Mouse (Mus musculus) T-helper 17 cell (primary cell): ENCODE measurements around the gene Tppp2.

Experiments
- in situ Hi-C, 2 experiments: fragments of 300-600 bp; cut with MboI, MseI; formaldehyde crosslinking; loops; 1 replicate in 1 of 2; 2 replicates in 1 of 2; pipeline ENCODE4 v1.15.1; 2025; ENCODE audit warnings: high pct_unique_total_duplicates in 2 of 2

Gene Tppp2

DNA sequence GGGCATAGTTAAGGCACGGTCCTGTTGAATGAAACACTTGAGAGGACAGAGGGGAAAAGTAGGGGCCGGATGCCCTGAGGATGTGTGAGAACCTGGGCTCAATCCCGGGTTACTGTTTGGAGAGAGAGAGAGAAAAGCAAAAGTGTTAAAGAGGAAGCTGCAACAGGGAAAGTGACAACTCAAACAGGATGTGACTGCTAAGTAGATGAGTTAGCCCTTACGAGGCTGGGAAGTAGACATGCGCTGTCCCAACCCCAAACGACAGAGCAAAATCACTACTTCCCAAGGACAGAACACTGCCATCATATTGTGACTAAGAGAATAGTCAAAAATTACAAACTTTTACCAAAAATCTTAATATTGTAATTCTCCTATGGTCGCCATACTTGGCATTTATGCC, 24.0 kb downstream of the Tppp2 start:
- in situ Hi-C loops: no loop called here

GRCm38 (mm10) chr14:51943336-51943735, 25.1 kb downstream of the Tppp2 start:
- in situ Hi-C loops: no loop called here

DNA sequence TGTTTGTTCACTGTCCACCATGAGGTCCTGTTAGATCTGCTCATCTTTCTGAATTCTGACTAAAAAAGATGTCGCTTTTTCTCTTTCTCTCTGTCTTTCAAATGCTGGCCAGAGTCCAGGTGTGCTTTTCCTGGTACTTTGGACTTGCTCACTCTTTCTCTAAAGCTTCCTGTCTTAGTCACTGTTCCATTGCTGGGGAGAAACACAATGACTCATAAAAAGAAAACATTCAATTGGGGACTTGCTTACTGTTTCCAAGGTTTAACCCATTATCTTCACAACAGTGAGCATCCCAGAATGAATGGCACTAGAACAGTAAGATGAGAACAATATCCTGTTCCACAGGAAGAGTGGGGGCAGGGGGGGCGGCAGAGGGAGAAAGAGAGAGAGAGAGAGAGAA, 42.1 kb downstream of the Tppp2 start:
- in situ Hi-C loops: no loop called here

DNA sequence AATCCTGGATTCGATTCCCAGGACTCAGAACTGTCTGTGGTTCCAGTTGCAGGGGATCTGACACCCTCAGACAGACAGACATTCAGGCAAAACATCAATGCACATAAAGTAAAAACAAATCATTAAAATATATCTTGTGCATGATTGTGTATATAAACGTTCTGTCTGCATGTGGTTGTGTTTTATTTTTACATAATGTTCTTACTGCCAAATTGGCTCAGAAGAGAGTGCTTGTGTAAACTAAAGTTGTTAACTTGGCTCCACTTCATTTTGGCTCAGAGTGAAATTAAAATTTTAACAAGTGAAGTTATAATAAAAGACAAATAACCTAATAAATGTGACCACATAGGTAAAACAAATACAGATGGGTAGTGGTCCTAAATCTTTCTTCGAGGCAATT, 49.2 kb downstream of the Tppp2 start:
- in situ Hi-C loops: no loop called here
